Mouse (Mus musculus) lung, postnatal 4 days (tissue): ENCODE measurements around the gene Calml3.
"Not testable (repeated sequence)": the region's sequence is repeated elsewhere in the genome, so short reads cannot be mapped to it uniquely, and the experiment has no call there.

Experiments
- DNase-seq, 2 experiments: peaks; one replicate each; pipeline ENCODE4 v3.0.0; 2021

Calml3 gene

GRCm38 (mm10) chr13:3804186-3804585, at the start of gene Calml3:
Calml3 (minus strand) TSS chr13:3804316.
- DNase-seq = no peak

GRCm38 (mm10) chr13:3850330-3850729, 46.2 kb upstream of the Calml3 start:
- DNase-seq = no peak

- DNase-seq = not testable (repeated sequence)
Measured at GRCm38 (mm10) chr13:3840662-3841061, 36.5 kb upstream of the Calml3 start.

- DNase-seq = not testable (repeated sequence)
Measured at GRCm38 (mm10) chr13:3837312-3837807, 33.2 kb upstream of the Calml3 start, which contains the start of gene Calm4. Calm4 (plus strand) TSS chr13:3837757.

GRCm38 (mm10) chr13:3833644-3834043, 29.5 kb upstream of the Calml3 start:
- DNase-seq = not testable (repeated sequence)

- no peak for DNase-seq
Measured at GRCm38 (mm10) chr13:3832450-3832849, 28.3 kb upstream of the Calml3 start.

GRCm38 (mm10) chr13:3831994-3832393, 27.9 kb upstream of the Calml3 start:
- peak in 1 of 2 experiments; percentile 31 for DNase-seq

GRCm38 (mm10) chr13:3831546-3831945, 27.4 kb upstream of the Calml3 start:
- DNase-seq = no peak

GRCm38 (mm10) chr13:3825726-3826125, 21.6 kb upstream of the Calml3 start:
- DNase-seq = no peak

- DNase-seq = no peak
Measured at GRCm38 (mm10) chr13:3822105-3822504, 18.0 kb upstream of the Calml3 start.

GRCm38 (mm10) chr13:3818740-3819076, 14.6 kb upstream of the Calml3 start:
- DNase-seq = no peak

- no peak for DNase-seq
Measured at GRCm38 (mm10) chr13:3818012-3818739, 14.1 kb upstream of the Calml3 start.

GRCm38 (mm10) chr13:3807131-3807827, 3.2 kb upstream of the Calml3 start:
- DNase-seq = no peak

- DNase-seq = peak; percentile 24 to 29
Measured at GRCm38 (mm10) chr13:3805638-3806037, 1.5 kb upstream of the Calml3 start.

GRCm38 (mm10) chr13:3805132-3805531, 1.0 kb upstream of the Calml3 start:
- peak; percentile 51 to 67 for DNase-seq

GRCm38 (mm10) chr13:3799386-3799785, 4.7 kb downstream of the Calml3 start:
- no peak for DNase-seq

GRCm38 (mm10) chr13:3798751-3799150, 5.4 kb downstream of the Calml3 start:
- DNase-seq = no peak

- DNase-seq = no peak
Measured at GRCm38 (mm10) chr13:3796649-3797048, 7.5 kb downstream of the Calml3 start.

GRCm38 (mm10) chr13:3789531-3789930, 14.6 kb downstream of the Calml3 start:
- no peak for DNase-seq

GRCm38 (mm10) chr13:3788588-3788987, 15.5 kb downstream of the Calml3 start:
- DNase-seq = no peak

- no peak for DNase-seq
Measured at GRCm38 (mm10) chr13:3787644-3788043, 16.5 kb downstream of the Calml3 start.

GRCm38 (mm10) chr13:3787102-3787501, 17.0 kb downstream of the Calml3 start:
- peak; percentile 39 to 63 for DNase-seq

GRCm38 (mm10) chr13:3783621-3784020, 20.5 kb downstream of the Calml3 start:
- DNase-seq = no peak

- DNase-seq = peak in 1 of 2 experiments; percentile 13
Measured at GRCm38 (mm10) chr13:3782499-3782898, 21.6 kb downstream of the Calml3 start.
